ENCODE assay signal across 9 mouse cellular contexts in genomic region chr10:84515512-84515950, GRCm38 (mm10). TPM values are rescaled to one million over a fixed set of nuclear protein-coding genes. Genes with fewer than 3 reads are reported as not detected.
DNase-seq lines count a peak whose midpoint lies in the region; ATAC-seq and TF ChIP-seq lines count a peak whose summit lies in the region.
"Had no signal": no experiment of that assay in that cellular context is flagged by ENCODE, and none has a peak within 500 bp of the region (broad histone marks: within the 10 kb centered on the region; RNA-seq: fewer than 3 reads in every experiment).

No protein-coding gene starts in this region.

- H3K9me3 ChIP-seq in forebrain, embryonic 12.5 days = no peaks in the 10 kb centered on the region
- no peaks in the 10 kb centered on the region for H3K9me3 ChIP-seq in hindbrain, embryonic 12.5 days (replicated peaks)
- no peaks in the 10 kb centered on the region for H3K9me3 ChIP-seq in lung, embryonic 14.5 days (ENCODE audit: low read depth, low read length)
- H3K9me3 ChIP-seq: megakaryocyte, embryonic 14.5 days had no signal

- no peaks in the 10 kb centered on the region for H3K36me3 ChIP-seq in forebrain, embryonic 12.5 days (replicated peaks)
- H3K36me3 ChIP-seq in hindbrain, embryonic 12.5 days = no peaks in the 10 kb centered on the region
- H3K36me3 ChIP-seq in lung, embryonic 14.5 days (ENCODE audit: insufficient read depth) = no peaks in the 10 kb centered on the region

- 0 out of 2 replicates have a peak, but pooled peaks cover 5% of the 10 kb centered on the region for H3K27me3 ChIP-seq in forebrain, embryonic 12.5 days
- H3K27me3 ChIP-seq in hindbrain, embryonic 12.5 days = no peaks in the 10 kb centered on the region
- no peaks in the 10 kb centered on the region for H3K27me3 ChIP-seq in lung, embryonic 14.5 days (ENCODE audit: insufficient read depth, low read length)

- TF ChIP-seq CTCF in lung, embryonic 14.5 days (IDR thresholded peaks at IDR 0.05; ENCODE audit: low read depth) = peak; percentile 83

- no peak overlapping the region for H3K4me3 ChIP-seq in forebrain, embryonic 12.5 days (replicated peaks)
- H3K4me3 ChIP-seq in hindbrain, embryonic 12.5 days = no peak overlapping the region
- H3K4me3 ChIP-seq in lung, embryonic 14.5 days (ENCODE audit: low read depth, low read length) = no peak overlapping the region

- H3K9ac ChIP-seq in forebrain, embryonic 12.5 days = no peak overlapping the region
- H3K9ac ChIP-seq in hindbrain, embryonic 12.5 days = no peak overlapping the region
- H3K9ac ChIP-seq in lung, embryonic 14.5 days = no peak overlapping the region

- H3K4me2 ChIP-seq in forebrain, embryonic 12.5 days = no peak overlapping the region
- no peak overlapping the region for H3K4me2 ChIP-seq in hindbrain, embryonic 12.5 days (replicated peaks)
- H3K4me2 ChIP-seq in lung, embryonic 14.5 days = no peak overlapping the region

- peak; percentile 71 for ATAC-seq in forebrain, embryonic 12.5 days (ENCODE audit: low FRiP score)
- peak; percentile 76 for ATAC-seq in hindbrain, embryonic 12.5 days (ENCODE audit: low FRiP score)
- peak; percentile 69; the same call in 1 of the 2 replicates for ATAC-seq in lung, embryonic 14.5 days (ENCODE audit: insufficient read depth)

- no peak overlapping the region for H3K27ac ChIP-seq in forebrain, embryonic 12.5 days
- H3K27ac ChIP-seq in hindbrain, embryonic 12.5 days = no peak overlapping the region
- no peak overlapping the region for H3K27ac ChIP-seq in lung, embryonic 14.5 days (ENCODE audit: low read depth)

- no peaks in the 10 kb centered on the region for H3K4me1 ChIP-seq in forebrain, embryonic 12.5 days
- 0 out of 2 replicates have a peak, but pooled peaks cover 3% of the 10 kb centered on the region for H3K4me1 ChIP-seq in hindbrain, embryonic 12.5 days
- no peaks in the 10 kb centered on the region for H3K4me1 ChIP-seq in lung, embryonic 14.5 days (ENCODE audit: insufficient read depth)

- DNase-seq in NIH3T3 (ENCODE audit: low read depth) = peak; percentile 93
- peak; percentile 64 for DNase-seq in c-Kit-positive CD71-positive TER-119-positive erythroid progenitor cells, embryonic 14.5 days (ENCODE audit: low spot score)
- peak; percentile 45 to 77 for DNase-seq in layer of hippocampus, adult 8-10 months (ENCODE audit: low spot score in 2 of 2)
- peak; percentile 94 for DNase-seq in lung, embryonic 14.5 days
- DNase-seq in retina, embryonic 14.5 days (ENCODE audit: low spot score) = peak; percentile 94
- peak; percentile 74 for DNase-seq in urinary bladder, postnatal 25 days (ENCODE audit: low spot score)

- WGBS in forebrain, embryonic 12.5 days = 31% methylated on average over 3 of the region's 3 CpGs
- 23% methylated on average over 3 of the region's 3 CpGs for WGBS in hindbrain, embryonic 12.5 days
- WGBS in lung, embryonic 14.5 days = 20% methylated on average over 3 of the region's 3 CpGs

RNA-seq across cellular contexts. Expression of gene Ckap4, which starts 18.3 kb away (rescaled TPM):
- 72.0 and 72.2 TPM in 2 replicates for polyA plus RNA-seq in forebrain, embryonic 12.5 days (2016; fragmentation: Nextera tagmentation; extraction: Ambion mirVana)
- polyA plus RNA-seq in hindbrain, embryonic 12.5 days (2016; fragmentation: Nextera tagmentation; extraction: Ambion mirVana) = 125 and 130 TPM in 2 replicates
- total RNA-seq in layer of hippocampus, adult 8-10 months (2022) = 10 to 100 TPM; 18.8 to 20.8 (median 19.8) TPM
- 177 and 179 TPM in 2 replicates for polyA plus RNA-seq in lung, embryonic 14.5 days (2014; fragmentation: Nextera tagmentation; extraction: Ambion mirVana)
